Mouse (Mus musculus) liver, postnatal 0 days (tissue): Measurements from ENCODE around the gene Gfpt1.

Source experiments
- CTCF ChIP-seq: sonication (generic); IDR thresholded peaks from 2 replicates; pipeline ENCODE4 v1.5.1; 2016; ENCODE audit warnings: antibody characterized with exemption, low read depth
- EP300 ChIP-seq: IDR thresholded peaks from 2 replicates; pipeline ENCODE4 v1.6.1; 2016; ENCODE audit warnings: antibody characterized with exemption, low read depth, mild to moderate bottlenecking

DNA sequence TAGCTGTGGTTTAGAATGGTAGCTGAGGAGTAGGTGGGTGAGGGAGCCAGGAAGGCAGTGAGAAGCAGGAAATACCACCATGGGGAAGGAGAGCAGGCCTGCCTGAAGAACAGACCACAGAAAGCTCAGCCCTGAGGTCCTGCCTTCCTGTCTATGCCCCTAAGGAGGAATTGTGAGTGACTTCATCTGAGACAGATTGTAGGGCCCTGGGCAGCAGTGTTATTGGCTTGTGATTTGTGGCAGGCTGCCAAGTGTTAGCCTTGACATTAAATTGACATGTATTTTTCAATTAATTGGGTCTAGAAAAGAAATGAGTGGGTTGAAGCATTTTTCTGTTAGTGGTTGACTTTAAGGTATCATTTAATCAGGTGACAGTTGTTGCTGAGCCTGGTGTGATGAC is 13.8 kb upstream of the Gfpt1 start:
- TF ChIP-seq CTCF (no peak), EP300 (no peak)
